Mouse (Mus musculus): ENCODE results near the gene Hdgfl2.

DNA sequence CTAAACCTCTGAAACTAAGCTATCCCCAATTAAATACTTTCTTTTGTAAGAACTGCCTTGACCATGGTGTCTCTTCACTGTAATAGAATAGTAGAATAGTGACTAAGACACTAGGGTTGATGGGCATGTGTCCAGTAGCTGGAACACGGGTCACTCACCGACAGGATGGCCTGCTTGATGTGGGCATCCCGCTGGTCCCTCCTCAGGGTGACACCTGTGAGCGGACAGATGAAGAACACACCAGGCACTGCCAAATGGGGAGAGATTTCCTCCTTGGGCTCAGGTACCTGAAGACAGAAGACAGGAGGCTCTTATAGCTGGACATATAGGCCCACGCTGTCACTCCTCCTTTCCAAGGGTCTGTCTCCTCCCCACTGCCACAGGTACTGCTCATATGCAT is 7.2 kb upstream of the Hdgfl2 start:
- TF ChIP-seq EP300 (IDR thresholded peaks at IDR 0.05; ENCODE audit: low read depth) (no peak), CTCF (IDR thresholded peaks at IDR 0.05; ENCODE audit: low read depth) (no peak)

Data from liver, postnatal 0 days (tissue).